Mouse (Mus musculus): ENCODE results near the gene Padi1. TPM values are rescaled to one million over a fixed set of nuclear protein-coding genes. Genes with fewer than 3 reads are reported as not detected.
A peak's percentile ranks its signal among the peaks of the same experiment; 100 is the strongest.

Gene Padi1
- polyA plus RNA-seq, 1 experiment from 2014 or later = not detected

- WGBS = 93% methylated on average over 7 of the region's 7 CpGs
- H3K36me3 ChIP-seq = no peaks in the 10 kb centered on the region
- H3K4me3 ChIP-seq = no peak overlapping the region
- ATAC-seq (ENCODE audit: low FRiP score) = no peak
- no peak overlapping the region for H3K27ac ChIP-seq
- H3K9me3 ChIP-seq = no peaks in the 10 kb centered on the region
- H3K27me3 ChIP-seq = no peaks in the 10 kb centered on the region
- no peak overlapping the region for H3K4me2 ChIP-seq
- no peaks in the 10 kb centered on the region for H3K4me1 ChIP-seq (replicated peaks)
- H3K9ac ChIP-seq = no peak overlapping the region
These were observed 53.0 kb downstream of the Padi1 start for GRCm38 (mm10) chr4:140792584-140792983.

- H3K4me1 ChIP-seq (replicated peaks) = no peaks in the 10 kb centered on the region
- no peaks in the 10 kb centered on the region for H3K36me3 ChIP-seq
- no peaks in the 10 kb centered on the region for H3K27me3 ChIP-seq
- no peak overlapping the region for H3K9ac ChIP-seq
- no peak for ATAC-seq (ENCODE audit: low FRiP score)
- H3K9me3 ChIP-seq = no peaks in the 10 kb centered on the region
- 83% methylated on average over 16 of the region's 16 CpGs for WGBS
- no peak overlapping the region for H3K4me2 ChIP-seq
- H3K27ac ChIP-seq = no peak overlapping the region
- no peak overlapping the region for H3K4me3 ChIP-seq
These were observed 54.5 kb downstream of the Padi1 start for GRCm38 (mm10) chr4:140791071-140791470.

DNA sequence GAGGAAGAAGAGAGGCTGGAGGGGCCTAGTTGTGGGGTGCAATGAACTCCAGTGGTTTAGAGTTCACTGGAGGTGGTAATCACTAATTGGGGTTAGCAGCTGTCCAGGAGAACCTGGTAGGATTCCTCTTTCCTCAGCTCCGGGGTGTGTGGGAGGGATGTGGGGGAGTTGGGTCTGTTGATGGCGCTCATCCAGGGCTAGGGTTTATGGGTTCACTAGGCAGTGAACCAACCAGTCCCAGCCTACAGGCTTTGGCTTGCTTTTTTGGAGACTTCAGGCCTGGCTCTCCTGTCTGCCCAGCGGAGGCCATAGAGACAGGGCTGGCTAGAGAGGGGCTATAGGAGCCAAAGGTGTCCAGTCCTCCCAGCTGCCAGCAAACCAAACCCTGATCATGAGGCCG is 55.6 kb downstream of the Padi1 start:
- no peak overlapping the region for H3K9ac ChIP-seq
- no peak overlapping the region for H3K4me3 ChIP-seq
- no peaks in the 10 kb centered on the region for H3K4me1 ChIP-seq (replicated peaks)
- no peaks in the 10 kb centered on the region for H3K27me3 ChIP-seq
- no peak overlapping the region for H3K4me2 ChIP-seq
- 91% methylated on average over 4 of the region's 4 CpGs for WGBS
- no peak for ATAC-seq (ENCODE audit: low FRiP score)
- no peaks in the 10 kb centered on the region for H3K36me3 ChIP-seq
- no peak overlapping the region for H3K27ac ChIP-seq
- H3K9me3 ChIP-seq = no peaks in the 10 kb centered on the region

DNA sequence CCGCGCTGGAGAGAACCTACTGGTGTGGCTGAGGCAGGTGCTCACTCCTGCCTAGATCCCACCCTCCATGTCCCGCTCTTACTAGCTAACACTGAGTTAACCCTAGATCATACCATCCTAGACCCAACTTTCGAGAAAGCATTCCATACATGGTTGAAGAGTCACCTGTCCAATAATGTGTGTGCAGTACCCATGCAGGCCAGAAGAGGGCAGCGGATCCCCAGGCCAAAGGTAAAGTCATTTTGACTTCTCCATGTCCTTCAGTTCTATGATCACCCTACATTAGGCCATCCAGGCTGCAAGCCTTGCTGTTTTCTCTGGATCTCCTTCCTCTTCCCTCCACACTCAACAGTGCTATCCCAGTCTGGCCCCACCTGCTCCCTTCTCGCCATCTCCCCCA is 56.6 kb downstream of the Padi1 start:
- Histone ChIP-seq H3K27me3 (no peaks in the 10 kb centered on the region), H3K27ac (no peak overlapping the region), H3K9me3 (no peaks in the 10 kb centered on the region), H3K4me2 (no peak overlapping the region), H3K36me3 (no peaks in the 10 kb centered on the region), H3K4me3 (no peak overlapping the region), H3K9ac (no peak overlapping the region), H3K4me1 (replicated peaks) (no peaks in the 10 kb centered on the region)
- 47% methylated on average over 6 of the region's 6 CpGs for WGBS
- ATAC-seq (ENCODE audit: low FRiP score) = no peak

- ATAC-seq (ENCODE audit: low FRiP score) = no peak
- no peak overlapping the region for H3K4me2 ChIP-seq
- WGBS = 83% methylated on average over 6 of the region's 6 CpGs
These were observed 57.3 kb downstream of the Padi1 start for GRCm38 (mm10) chr4:140788264-140788663.

DNA sequence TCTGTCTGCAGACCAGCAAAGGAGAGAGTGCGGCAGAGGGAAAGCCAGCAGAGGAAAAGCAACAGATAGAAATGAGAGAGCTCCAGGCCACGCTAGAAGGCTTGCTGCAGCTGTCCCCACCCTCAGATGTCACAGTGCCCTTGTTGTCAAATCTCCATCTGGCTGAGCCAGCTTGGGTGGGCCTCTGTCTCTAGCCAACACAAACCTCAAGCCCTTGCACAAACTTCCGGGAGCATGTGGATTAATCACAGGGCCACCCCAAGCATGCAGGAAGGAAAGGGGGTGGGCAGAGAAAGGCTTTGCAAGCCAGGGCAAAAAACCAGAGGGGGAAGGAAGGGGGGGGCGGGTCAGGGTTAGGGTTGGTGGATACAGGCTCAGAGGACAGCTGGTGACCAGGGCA is 58.2 kb downstream of the Padi1 start:
- ATAC-seq (ENCODE audit: low FRiP score) = no peak
- Histone ChIP-seq H3K27ac (no peak overlapping the region), H3K4me2 (no peak overlapping the region), H3K36me3 (no peaks in the 10 kb centered on the region), H3K4me3 (no peak overlapping the region), H3K9me3 (no peaks in the 10 kb centered on the region), H3K27me3 (no peaks in the 10 kb centered on the region), H3K4me1 (replicated peaks) (no peaks in the 10 kb centered on the region), H3K9ac (no peak overlapping the region)
- 67% methylated on average over 4 of the region's 4 CpGs for WGBS

More at GRCm38 (mm10) chr4:140788264-140788663, 57.3 kb downstream of the Padi1 start:
- Histone ChIP-seq H3K9ac (no peak overlapping the region), H3K9me3 (no peaks in the 10 kb centered on the region), H3K4me3 (no peak overlapping the region), H3K27ac (no peak overlapping the region), H3K36me3 (no peaks in the 10 kb centered on the region), H3K27me3 (no peaks in the 10 kb centered on the region), H3K4me1 (replicated peaks) (no peaks in the 10 kb centered on the region)

DNA sequence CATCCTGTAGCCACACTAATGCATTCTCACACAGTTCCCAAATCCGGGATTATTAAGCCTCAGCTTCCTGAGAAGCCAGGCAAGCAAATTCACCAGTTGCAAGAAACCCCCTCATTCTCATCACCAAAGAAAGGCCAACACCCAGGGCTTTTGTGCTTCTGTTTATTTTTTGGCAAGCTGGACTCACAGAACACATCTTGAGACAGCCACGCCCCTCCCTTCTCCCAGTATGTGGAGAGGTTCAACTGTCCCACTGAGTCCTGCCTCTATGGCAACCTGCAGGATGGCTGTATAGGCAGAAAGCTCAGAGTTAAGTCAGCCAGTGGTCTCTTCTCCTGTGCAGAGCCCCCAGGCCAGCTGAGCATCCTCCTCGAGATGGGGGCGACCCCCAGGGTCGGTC is 60.4 kb downstream of the Padi1 start:
- Histone ChIP-seq H3K4me2 (no peak overlapping the region), H3K9me3 (no peaks in the 10 kb centered on the region), H3K4me3 (no peak overlapping the region), H3K9ac (no peak overlapping the region), H3K36me3 (no peaks in the 10 kb centered on the region), H3K4me1 (replicated peaks) (no peaks in the 10 kb centered on the region), H3K27ac (no peak overlapping the region), H3K27me3 (no peaks in the 10 kb centered on the region)
- WGBS = 84% methylated on average over 5 of the region's 5 CpGs
- ATAC-seq (ENCODE audit: low FRiP score) = no peak

DNA sequence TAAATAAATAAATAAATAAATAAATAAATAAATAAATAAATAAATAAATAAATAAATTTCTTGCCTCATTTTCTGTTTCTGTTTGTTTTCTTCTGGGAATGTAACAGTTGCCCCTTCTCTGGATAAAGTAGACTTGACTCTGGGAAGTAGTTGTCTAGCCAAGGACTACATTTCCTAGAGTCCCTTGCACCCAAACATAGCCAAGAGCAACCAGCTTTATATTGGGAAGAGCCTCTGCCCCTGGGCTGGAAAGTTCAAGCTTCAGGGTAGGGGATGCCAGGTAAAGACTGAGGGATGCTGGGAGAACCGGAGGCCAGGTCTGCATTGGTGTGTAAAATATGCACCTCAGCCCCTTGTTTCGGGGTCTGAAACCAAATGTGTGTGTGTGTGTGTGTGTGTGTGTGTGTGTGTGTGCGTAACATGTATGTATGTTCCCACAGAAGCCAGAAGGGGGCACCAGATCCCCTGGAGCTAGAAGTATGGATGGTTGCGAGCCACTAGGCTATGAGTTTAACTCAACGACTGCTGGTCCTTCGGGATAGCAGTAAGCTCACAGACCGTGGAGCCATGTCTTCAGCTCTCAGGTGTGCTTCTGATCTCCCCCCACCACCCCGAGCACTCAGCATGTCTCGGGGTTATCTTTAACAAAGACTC is 61.2 kb downstream of the Padi1 start:
- H3K36me3 ChIP-seq = no peaks in the 10 kb centered on the region
- no peak for ATAC-seq (ENCODE audit: low FRiP score)
- H3K27me3 ChIP-seq = no peaks in the 10 kb centered on the region
- H3K27ac ChIP-seq = no peak overlapping the region
- H3K9me3 ChIP-seq = no peaks in the 10 kb centered on the region
- 92% methylated on average over 9 of the region's 9 CpGs for WGBS
- no peak overlapping the region for H3K4me2 ChIP-seq
- no peak overlapping the region for H3K4me3 ChIP-seq
- peaks cover 5% of the 10 kb centered on the region for H3K4me1 ChIP-seq (replicated peaks)
- no peak overlapping the region for H3K9ac ChIP-seq

DNA sequence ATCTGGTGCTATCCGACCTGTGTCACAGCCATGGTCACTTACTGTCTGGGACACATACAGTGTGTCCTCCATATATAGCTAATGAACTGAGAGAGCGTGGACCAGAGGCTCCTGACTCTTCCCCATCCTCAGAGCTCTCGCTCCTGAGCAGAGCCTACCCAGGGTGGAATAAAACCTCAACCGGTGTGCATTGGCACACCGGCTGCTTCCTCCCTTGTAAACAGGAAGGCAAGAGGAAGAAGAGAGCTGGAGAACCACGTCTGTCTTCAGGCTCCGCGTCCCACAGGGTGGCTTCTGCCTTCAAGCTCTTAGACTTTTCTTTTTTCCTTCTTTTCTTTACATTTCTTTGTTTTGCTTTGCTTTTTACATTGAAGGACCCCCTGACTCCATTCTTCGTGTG is 62.8 kb downstream of the Padi1 start:
- Histone ChIP-seq H3K9me3 (no peaks in the 10 kb centered on the region), H3K4me1 (replicated peaks) (peaks cover 5% of the 10 kb centered on the region), H3K4me3 (no peak overlapping the region), H3K27me3 (no peaks in the 10 kb centered on the region), H3K4me2 (no peak overlapping the region), H3K9ac (no peak overlapping the region), H3K36me3 (no peaks in the 10 kb centered on the region), H3K27ac (no peak overlapping the region)
- WGBS = 91% methylated on average over 9 of the region's 9 CpGs
- ATAC-seq (ENCODE audit: low FRiP score) = no peak

GRCm38 (mm10) chr4:140780507-140780906 is 65.1 kb downstream of the Padi1 start:
- Histone ChIP-seq H3K4me2 (no peak overlapping the region), H3K36me3 (no peaks in the 10 kb centered on the region), H3K27ac (no peak overlapping the region), H3K4me1 (replicated peaks) (peaks cover 5% of the 10 kb centered on the region), H3K9ac (no peak overlapping the region), H3K4me3 (no peak overlapping the region), H3K9me3 (no peaks in the 10 kb centered on the region), H3K27me3 (no peaks in the 10 kb centered on the region)
- WGBS = 84% methylated on average over 14 of the region's 14 CpGs
- ATAC-seq (ENCODE audit: low FRiP score) = no peak

DNA sequence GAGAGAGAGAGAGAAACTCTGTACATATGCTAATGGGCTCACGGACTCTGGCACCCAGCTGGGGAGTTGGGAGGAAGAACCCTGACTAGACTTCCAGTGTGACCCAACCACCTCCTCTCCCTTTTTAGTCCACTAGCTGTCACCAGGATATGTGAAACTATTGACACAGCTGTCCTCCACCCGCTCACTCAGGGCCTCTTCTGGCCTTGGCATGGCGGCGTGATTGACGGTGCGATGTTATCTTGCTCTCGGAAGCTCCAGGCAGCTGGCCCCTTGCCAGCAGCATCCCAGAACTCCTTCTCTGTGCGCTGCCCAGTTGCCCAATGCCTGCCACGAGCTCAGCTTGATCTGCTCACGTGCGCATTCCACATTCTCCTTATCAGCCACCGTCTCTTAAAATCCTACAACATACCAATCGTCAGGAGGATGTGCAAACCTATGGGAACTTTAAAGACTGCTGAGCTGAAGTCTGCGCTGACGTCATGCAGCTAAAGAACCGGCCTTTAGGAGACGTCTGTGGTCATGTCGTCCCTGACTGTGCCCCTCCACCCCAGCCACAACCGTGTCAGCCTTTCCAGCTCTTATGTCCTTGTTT is 65.7 kb downstream of the Padi1 start:
- Histone ChIP-seq H3K36me3 (no peaks in the 10 kb centered on the region), H3K27ac (no peak overlapping the region), H3K9me3 (no peaks in the 10 kb centered on the region), H3K4me3 (no peak overlapping the region), H3K4me2 (no peak overlapping the region), H3K9ac (no peak overlapping the region), H3K4me1 (replicated peaks) (peaks cover 6% of the 10 kb centered on the region), H3K27me3 (no peaks in the 10 kb centered on the region)
- WGBS = 45% methylated on average over 19 of the region's 19 CpGs
- ATAC-seq (ENCODE audit: low FRiP score) = 0 out of 2 replicates have a peak, but pooled peaks have one; percentile 24

GRCm38 (mm10) chr4:140776623-140777022 is 69.0 kb downstream of the Padi1 start:
- no peaks in the 10 kb centered on the region for H3K9me3 ChIP-seq
- 0 out of 2 replicates have a peak, but pooled peaks cover 3% of the 10 kb centered on the region for H3K27me3 ChIP-seq
- peaks cover 7% of the 10 kb centered on the region for H3K4me1 ChIP-seq (replicated peaks)
- no peak for ATAC-seq (ENCODE audit: low FRiP score)
- H3K4me2 ChIP-seq = no peak overlapping the region
- H3K9ac ChIP-seq = no peak overlapping the region
- H3K27ac ChIP-seq = no peak overlapping the region
- H3K36me3 ChIP-seq = no peaks in the 10 kb centered on the region
- WGBS = 75% methylated on average over 13 of the region's 13 CpGs
- H3K4me3 ChIP-seq = no peak overlapping the region

DNA sequence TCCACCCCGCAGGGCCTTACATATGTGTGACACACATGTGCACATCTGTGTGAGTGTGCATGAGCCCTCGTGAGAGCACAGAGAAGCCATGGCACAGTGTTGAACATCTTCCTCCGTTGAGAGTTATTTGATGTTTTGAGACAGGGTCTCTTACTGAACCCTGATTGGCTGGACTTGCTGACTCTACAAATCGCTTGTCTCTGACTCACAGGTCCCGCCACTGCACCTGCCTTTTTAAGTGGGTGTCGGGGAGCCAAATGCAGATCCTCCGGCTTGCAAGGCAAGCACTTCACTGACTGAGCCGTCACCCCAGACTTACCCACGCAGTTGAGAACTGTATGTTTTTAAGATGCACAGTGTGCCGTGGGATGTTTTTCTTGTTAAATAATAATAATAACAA is 69.7 kb downstream of the Padi1 start:
- no peak overlapping the region for H3K4me3 ChIP-seq
- H3K4me2 ChIP-seq = no peak overlapping the region
- H3K27me3 ChIP-seq = 0 out of 2 replicates have a peak, but pooled peaks cover 3% of the 10 kb centered on the region
- H3K4me1 ChIP-seq (replicated peaks) = peaks cover 7% of the 10 kb centered on the region
- whole genome bisulfite sequencing = 89% methylated on average over 10 of the region's 10 CpGs
- H3K36me3 ChIP-seq = no peaks in the 10 kb centered on the region
- H3K9me3 ChIP-seq = no peaks in the 10 kb centered on the region
- no peak for ATAC-seq (ENCODE audit: low FRiP score)
- no peak overlapping the region for H3K9ac ChIP-seq
- no peak overlapping the region for H3K27ac ChIP-seq
